Mouse (Mus musculus): ENCODE measurements around the gene Ajuba. TPM values are rescaled to one million over a fixed set of nuclear protein-coding genes. Genes with fewer than 3 reads are reported as not detected.
"Not testable (repeated sequence)": the region's sequence is repeated elsewhere in the genome, so short reads cannot be mapped to it uniquely, and the experiment has no call there.

The Ajuba gene
- 43.0 and 62.5 TPM in 2 replicates for polyA plus RNA-seq (2016; fragmentation: Nextera tagmentation; extraction: Ambion mirVana)

DNA sequence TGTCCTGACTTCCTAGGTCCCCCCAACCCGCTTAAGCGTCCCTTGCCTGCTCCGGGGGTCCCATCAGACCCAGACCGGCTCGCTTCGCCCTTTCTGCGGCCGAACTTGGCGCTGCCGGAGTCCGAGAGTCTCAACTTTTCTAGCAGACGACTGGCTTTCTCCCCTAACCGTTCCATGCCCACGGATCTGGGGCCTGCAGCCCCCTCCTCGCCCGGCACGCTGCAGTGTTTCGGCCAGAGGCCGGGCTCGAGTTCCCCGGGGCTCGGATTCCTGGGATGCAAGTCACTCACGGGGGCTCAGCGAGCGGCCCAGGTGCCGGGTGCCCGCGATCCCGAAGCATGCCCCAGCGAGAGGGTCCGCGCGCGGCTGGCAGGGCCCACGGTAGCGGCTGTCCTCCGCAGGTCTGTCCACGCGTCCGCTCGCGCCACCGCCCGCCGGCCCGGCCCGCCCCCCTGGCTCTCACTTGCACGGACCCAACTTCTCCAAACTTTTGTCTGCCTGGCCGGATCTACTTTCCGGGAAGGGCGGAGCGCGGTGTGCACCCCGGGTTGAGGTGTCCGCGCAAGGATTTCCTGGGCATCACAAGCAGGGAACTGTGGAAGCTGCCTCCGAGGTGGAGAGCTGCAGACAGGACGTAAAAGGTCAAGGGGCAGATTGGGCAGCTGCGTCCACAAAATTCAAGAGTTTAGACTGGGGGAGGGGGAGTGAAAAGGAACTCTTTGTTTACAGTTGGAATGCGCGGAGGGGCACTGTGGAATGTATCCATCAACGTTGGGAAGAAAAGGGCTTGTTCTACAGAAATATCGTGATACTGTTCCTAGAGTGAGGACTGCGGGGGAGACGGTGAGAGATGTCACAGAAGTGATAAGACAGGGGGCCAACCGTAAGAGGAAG is at the start of gene Ajuba:
Ajuba (minus strand) TSS at position 470 of the 894 bp plus-strand sequence.
- Histone ChIP-seq H3K4me3 (peak within 1 kb of the TSS; percentile 93), H3K9me3 (no peaks in the 10 kb centered on the region), H3K27ac (peak within 1 kb of the TSS; percentile 95), H3K36me3 (peaks cover 15% of the 10 kb centered on the region), H3K4me1 (peaks cover 39% of the 10 kb centered on the region), H3K27me3 (ENCODE audit: insufficient read depth, poor library complexity, severe bottlenecking) (no peaks in the 10 kb centered on the region)
- WGBS, result under 1% methylated on average over 66 of the region's 66 CpGs
- peak; percentile 96 for DNase-seq (ENCODE audit: low spot score)

DNA sequence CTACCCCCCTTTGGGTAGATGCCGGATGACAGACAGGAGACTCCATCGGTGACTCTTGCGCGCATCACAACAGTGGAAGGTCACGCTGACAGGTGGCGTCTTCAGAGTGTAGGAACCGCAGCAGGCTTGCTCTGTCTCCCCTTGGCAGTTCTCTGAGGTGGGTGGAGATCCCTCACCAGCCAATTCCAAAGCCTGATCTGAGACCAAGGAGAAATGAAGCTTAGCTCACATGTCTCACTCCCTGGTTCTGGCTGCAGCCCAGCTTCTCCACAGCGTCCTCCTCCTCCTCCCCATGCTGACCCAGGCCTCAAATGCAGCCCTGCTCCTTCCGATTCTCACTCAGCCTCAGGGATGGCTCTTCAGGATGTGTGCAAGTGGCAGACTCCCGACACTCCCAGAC is 47.6 kb upstream of the Ajuba start:
- H3K9me3 ChIP-seq, result no peaks in the 10 kb centered on the region
- H3K36me3 ChIP-seq, result 0 out of 2 replicates have a peak, but pooled peaks cover under 1% of the 10 kb centered on the region
- H3K4me3 ChIP-seq, result no peak overlapping the region
- no peak for DNase-seq (ENCODE audit: low spot score)
- H3K27me3 ChIP-seq (ENCODE audit: insufficient read depth, poor library complexity, severe bottlenecking), result peaks cover 17% of the 10 kb centered on the region; the same call in 1 of the 2 replicates
- WGBS, result 67% methylated on average over 10 of the region's 10 CpGs
- H3K4me1 ChIP-seq, result 0 out of 2 replicates have a peak, but pooled peaks cover 5% of the 10 kb centered on the region
- 0 out of 2 replicates have a peak overlapping the region, but pooled peaks have one; percentile 12 for H3K27ac ChIP-seq

DNA sequence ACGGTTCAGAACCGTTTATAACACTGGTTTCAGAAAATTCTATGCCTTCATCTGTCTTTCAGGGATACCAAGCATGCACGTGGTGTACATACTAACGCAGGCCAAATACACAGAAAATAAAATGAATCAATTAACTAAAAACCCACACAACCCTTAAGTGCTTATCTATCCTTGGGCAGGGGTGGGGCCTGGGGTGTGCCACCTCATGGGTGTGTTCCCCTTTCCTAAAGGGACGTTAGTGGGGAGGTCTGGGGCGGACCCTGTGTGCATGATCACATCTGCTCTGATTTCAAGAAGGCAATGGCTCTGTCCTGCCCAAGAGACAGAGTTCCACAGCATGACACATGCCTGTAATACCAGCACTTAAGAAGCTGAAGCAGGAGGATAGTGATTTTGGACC is 46.0 kb upstream of the Ajuba start:
- Histone ChIP-seq H3K36me3 (no peaks in the 10 kb centered on the region), H3K4me3 (no peak overlapping the region), H3K27me3 (ENCODE audit: insufficient read depth, poor library complexity, severe bottlenecking) (peaks cover 17% of the 10 kb centered on the region; the same call in 1 of the 2 replicates), H3K9me3 (no peaks in the 10 kb centered on the region), H3K27ac (no peak overlapping the region), H3K4me1 (0 out of 2 replicates have a peak, but pooled peaks cover 5% of the 10 kb centered on the region)
- 80% methylated on average over 6 of the region's 6 CpGs for WGBS
- no peak for DNase-seq (ENCODE audit: low spot score)

DNA sequence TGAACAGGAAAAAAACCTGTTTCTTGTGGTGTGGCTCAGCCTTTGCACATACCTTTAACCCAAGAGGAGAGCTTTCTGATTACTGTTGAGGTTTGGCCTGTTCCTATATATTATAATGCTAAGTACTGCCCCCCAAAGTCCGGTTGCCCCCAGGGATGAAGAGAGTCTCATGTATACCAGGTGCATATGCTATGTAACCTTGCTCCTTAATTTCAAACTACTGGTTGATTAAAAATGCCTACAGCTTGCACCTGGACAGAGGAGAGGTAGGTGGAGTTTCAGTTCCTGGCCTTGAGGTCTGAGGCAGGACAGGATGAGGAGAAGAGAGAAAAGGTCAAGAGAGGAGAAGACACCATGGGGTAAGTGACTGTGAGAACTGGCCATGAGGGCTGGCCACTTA is 43.8 kb upstream of the Ajuba start, which contains the start of gene Psmb11:
Psmb11 (plus strand) TSS at position 301 of the 400 bp plus-strand sequence.
- Histone ChIP-seq H3K4me3 (no peak within 1 kb of the TSS), H3K4me1 (peaks cover 14% of the 10 kb centered on the region; the same call in 1 of the 2 replicates), H3K27me3 (ENCODE audit: insufficient read depth, poor library complexity, severe bottlenecking) (peaks cover 16% of the 10 kb centered on the region; the same call in 1 of the 2 replicates), H3K36me3 (peaks cover 5% of the 10 kb centered on the region), H3K9me3 (no peaks in the 10 kb centered on the region), H3K27ac (no peak within 1 kb of the TSS)
- no peak for DNase-seq (ENCODE audit: low spot score)
- 94% methylated on average over 1 of the region's 1 CpGs for WGBS

DNA sequence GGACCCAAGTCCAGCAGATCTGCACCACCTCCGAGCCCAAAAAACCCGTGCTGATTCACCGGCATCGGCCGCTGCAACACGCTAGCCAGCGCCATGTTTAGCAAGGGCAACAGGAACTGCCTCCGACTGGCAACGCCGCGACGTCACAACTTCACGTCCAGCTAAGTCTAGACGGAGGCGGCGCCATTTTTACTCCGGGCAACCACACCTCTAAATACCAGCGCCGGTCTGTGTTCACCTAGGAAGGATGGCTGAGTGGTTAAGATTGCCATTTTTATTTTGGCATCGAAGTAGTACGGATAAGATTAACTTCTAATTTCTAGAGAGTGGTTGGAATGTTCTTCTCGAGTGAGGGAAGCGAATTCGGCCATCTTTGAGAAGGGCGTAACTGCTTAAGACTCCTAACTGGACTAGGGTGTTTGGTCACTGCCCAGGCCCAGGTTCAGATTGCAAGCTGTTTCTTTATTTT is 40.6 kb upstream of the Ajuba start, which contains the start of gene Psmb5:
Psmb5 (minus strand) TSS at position 126 of the 469 bp plus-strand sequence.
- Histone ChIP-seq H3K27me3 (ENCODE audit: insufficient read depth, poor library complexity, severe bottlenecking) (no peaks in the 10 kb centered on the region), H3K27ac (peak within 1 kb of the TSS; percentile 95), H3K9me3 (no peaks in the 10 kb centered on the region), H3K4me1 (peaks cover 11% of the 10 kb centered on the region; the same call in 1 of the 2 replicates), H3K36me3 (peaks cover 33% of the 10 kb centered on the region), H3K4me3 (peak within 1 kb of the TSS; percentile 92)
- WGBS, result under 1% methylated on average over 25 of the region's 25 CpGs
- peak; percentile 96 for DNase-seq (ENCODE audit: low spot score)

DNA sequence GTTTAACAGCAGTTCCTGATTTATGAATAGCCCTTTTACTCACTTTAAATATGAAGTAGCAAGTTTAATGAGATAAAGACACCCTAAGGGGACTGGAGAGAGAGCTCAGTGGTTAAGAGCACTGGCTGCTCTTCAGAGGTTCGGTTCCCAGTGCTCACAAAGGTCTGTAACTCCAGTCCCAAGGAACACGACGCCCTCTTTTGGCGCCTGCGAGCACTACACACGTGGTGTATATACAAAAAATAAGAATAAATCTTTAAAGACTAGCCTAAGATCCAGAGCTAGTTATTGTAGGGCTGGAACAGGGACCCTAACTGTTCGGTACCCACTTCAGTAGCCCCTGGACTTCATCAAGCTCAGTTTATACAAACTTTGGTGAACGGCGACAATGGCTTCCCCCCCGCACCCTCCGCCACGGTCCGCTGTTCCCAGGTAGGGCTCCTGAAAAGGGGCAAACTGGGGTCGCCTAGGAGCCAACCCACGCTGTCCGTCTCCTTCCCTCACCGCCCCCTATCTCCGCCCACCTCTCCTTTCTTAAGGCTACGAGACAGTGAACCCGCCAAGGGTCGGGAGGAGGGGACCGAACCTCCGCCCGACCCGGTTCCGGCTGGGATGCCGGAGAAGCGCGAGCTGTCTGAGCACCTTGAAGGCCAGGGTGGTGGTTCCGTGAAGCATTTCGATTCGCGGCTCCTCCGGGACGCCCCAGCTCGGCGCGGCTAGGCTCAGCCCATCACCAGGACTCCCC is 40.0 kb upstream of the Ajuba start:
- Histone ChIP-seq H3K27me3 (ENCODE audit: insufficient read depth, poor library complexity, severe bottlenecking) (no peaks in the 10 kb centered on the region), H3K27ac (peak overlapping the region; percentile 95), H3K4me1 (peaks cover 11% of the 10 kb centered on the region; the same call in 1 of the 2 replicates), H3K4me3 (peak overlapping the region; percentile 92), H3K36me3 (peaks cover 38% of the 10 kb centered on the region), H3K9me3 (no peaks in the 10 kb centered on the region)
- DNase-seq (ENCODE audit: low spot score), result no peak
- WGBS, result 2% methylated on average over 38 of the region's 38 CpGs

DNA sequence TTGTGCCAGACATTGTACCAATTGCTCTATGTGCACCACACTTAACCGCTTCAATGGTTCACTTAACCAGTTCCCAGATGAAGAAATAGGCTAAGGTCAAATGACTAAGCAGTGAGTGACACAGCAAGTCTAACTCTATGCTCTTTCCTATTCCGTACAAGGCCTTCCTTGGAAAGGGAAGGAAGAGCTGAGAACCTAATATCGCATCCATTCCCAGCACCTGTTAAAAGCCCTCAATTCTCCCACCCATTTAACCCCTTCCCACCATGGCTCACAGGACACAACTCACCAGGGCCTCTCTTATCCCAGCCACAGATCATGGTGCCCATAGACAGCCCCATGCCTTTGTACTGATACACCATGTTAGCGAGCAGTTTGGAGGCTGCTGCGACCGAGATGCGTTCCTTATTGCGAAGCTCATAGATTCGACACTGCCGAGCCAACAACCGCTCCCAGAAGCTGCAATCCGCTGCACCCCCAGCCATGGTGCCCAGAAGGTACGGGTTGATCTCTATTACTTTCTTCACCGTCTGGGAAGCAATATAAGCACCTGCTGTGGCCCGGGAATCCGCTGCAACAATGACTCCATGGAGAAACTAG is 39.0 kb upstream of the Ajuba start:
- peaks cover 44% of the 10 kb centered on the region for H3K36me3 ChIP-seq
- no peak overlapping the region for H3K4me3 ChIP-seq
- 91% methylated on average over 16 of the region's 16 CpGs for WGBS
- no peaks in the 10 kb centered on the region for H3K9me3 ChIP-seq
- no peaks in the 10 kb centered on the region for H3K27me3 ChIP-seq (ENCODE audit: insufficient read depth, poor library complexity, severe bottlenecking)
- H3K27ac ChIP-seq, result no peak overlapping the region
- DNase-seq (ENCODE audit: low spot score), result no peak
- H3K4me1 ChIP-seq, result peaks cover 11% of the 10 kb centered on the region; the same call in 1 of the 2 replicates

DNA sequence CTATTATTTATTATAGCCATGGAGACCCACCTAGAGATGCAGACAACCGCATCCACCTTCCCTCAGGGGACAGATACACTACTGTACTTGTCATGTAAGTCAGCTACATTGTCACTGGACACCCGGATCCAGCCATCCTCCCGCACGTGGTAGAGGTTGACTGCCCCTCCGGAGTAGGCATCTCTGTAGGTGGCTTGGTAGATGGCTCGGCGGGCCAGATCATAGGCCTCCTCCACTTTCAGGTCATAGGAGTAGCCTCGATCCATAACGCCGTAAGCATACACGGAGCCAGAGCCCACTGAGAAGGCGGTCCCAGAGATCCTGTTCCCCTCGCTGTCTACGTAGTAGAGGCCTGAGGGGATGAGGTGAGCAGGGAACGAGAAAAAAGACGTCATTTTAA is 36.8 kb upstream of the Ajuba start:
- H3K27me3 ChIP-seq (ENCODE audit: insufficient read depth, poor library complexity, severe bottlenecking); DNase-seq (ENCODE audit: low spot score); H3K9me3 ChIP-seq; H3K27ac ChIP-seq; H3K4me3 ChIP-seq: not testable (repeated sequence)
- H3K4me1 ChIP-seq, result peaks cover 11% of the 10 kb centered on the region; the same call in 1 of the 2 replicates
- 92% methylated on average over 15 of the region's 16 CpGs for WGBS
- H3K36me3 ChIP-seq, result peaks cover 48% of the 10 kb centered on the region

DNA sequence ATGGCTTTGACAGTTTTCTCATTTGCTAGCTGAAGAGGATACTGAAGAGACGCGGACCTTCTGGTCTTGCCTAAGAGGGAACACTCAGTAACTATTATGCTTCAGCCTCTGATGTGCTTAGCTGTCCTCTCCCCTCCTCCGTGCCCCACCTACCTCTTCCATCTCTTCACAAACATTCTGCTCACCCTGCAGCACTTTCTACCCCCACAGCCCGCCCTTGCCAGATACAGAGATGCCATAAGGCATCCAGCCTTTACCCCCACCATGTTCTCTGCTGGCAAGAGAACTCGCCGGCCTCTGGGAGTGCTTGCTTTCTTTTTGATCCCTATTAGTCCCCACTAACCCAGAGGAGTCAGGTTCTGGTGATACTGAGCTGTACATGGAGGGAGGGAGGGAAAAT is 33.3 kb upstream of the Ajuba start:
- Histone ChIP-seq H3K27me3 (ENCODE audit: insufficient read depth, poor library complexity, severe bottlenecking) (no peaks in the 10 kb centered on the region), H3K9me3 (no peaks in the 10 kb centered on the region), H3K4me1 (peaks cover 6% of the 10 kb centered on the region), H3K4me3 (no peak overlapping the region), H3K36me3 (peaks cover 39% of the 10 kb centered on the region), H3K27ac (no peak overlapping the region)
- DNase-seq (ENCODE audit: low spot score), result no peak
- 75% methylated on average over 6 of the region's 6 CpGs for WGBS

DNA sequence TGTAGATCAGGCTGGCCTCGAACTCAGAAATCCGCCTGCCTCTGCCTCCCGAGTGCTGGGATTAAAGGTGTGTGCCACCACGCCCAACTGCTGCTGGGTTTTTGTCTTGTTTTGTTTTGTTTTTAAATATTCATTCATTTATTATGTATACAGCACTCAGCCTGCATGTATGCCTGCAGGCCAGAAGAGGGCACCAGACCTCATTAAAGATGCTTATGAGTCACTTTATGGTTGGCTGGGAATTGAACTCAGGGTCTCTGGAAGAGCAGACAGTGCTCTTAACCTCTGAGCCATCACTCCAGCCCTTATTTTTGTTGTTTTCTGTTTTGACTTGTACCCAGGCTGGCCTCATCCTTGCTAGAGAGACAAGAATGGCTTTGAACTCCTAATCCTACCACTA is 32.6 kb upstream of the Ajuba start:
- DNase-seq (ENCODE audit: low spot score), result no peak
- no peaks in the 10 kb centered on the region for H3K27me3 ChIP-seq (ENCODE audit: insufficient read depth, poor library complexity, severe bottlenecking)
- WGBS, result 71% methylated on average over 4 of the region's 4 CpGs

DNA sequence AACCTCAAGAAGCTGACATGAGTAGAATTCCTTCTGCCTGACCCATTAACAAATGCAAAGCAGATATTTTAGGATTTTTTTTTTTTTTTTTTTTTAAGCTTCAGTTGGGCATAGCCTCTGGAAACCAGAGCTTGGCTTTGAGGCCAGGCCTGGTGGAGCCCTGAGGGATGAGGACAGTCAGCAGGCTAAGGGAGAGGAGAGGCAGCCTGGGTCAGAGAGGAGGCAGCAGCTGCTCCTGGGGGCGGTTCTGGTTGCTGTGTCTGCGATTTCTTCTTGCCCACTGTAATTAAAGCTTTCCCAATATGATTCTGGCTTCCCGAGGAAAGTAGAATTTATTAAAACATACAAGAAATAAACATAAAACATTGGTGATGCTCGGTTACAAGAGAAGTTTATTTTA is 31.9 kb upstream of the Ajuba start:
- no peak overlapping the region for H3K4me3 ChIP-seq
- no peaks in the 10 kb centered on the region for H3K9me3 ChIP-seq
- H3K4me1 ChIP-seq, result peaks cover 9% of the 10 kb centered on the region
- H3K27me3 ChIP-seq (ENCODE audit: insufficient read depth, poor library complexity, severe bottlenecking), result no peaks in the 10 kb centered on the region
- 82% methylated on average over 4 of the region's 4 CpGs for WGBS
- peaks cover 25% of the 10 kb centered on the region for H3K36me3 ChIP-seq
- H3K27ac ChIP-seq, result no peak overlapping the region
- no peak for DNase-seq (ENCODE audit: low spot score)

More for the DNA sequence above, 32.6 kb upstream of the Ajuba start:
- Histone ChIP-seq H3K9me3 (no peaks in the 10 kb centered on the region), H3K4me1 (peaks cover 9% of the 10 kb centered on the region), H3K27ac (no peak overlapping the region), H3K4me3 (no peak overlapping the region), H3K36me3 (peaks cover 32% of the 10 kb centered on the region)

DNA sequence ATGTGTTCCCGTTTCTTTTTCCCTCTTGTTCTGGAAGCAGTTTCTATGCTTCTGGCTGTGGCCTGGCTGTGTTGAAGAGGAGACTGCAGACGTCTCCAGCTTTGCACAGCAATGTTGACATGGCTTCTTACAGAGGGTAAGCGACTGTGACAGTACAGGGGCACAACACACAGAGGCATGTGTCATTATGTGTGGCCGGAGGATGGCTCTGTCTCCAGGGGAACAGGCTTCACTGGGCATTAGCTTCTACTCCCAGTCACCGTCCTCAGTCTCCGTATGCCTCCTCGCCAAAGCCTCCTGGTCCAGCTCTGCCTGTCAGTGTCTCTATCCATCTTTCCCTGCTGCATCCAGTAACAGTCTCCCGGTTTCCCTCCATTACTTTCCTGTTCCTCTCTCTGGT is 29.9 kb upstream of the Ajuba start:
- Histone ChIP-seq H3K27me3 (ENCODE audit: insufficient read depth, poor library complexity, severe bottlenecking) (no peaks in the 10 kb centered on the region), H3K36me3 (peaks cover 10% of the 10 kb centered on the region), H3K9me3 (no peaks in the 10 kb centered on the region), H3K4me3 (no peak overlapping the region), H3K4me1 (peaks cover 18% of the 10 kb centered on the region), H3K27ac (no peak overlapping the region)
- no peak for DNase-seq (ENCODE audit: low spot score)
- WGBS, result 62% methylated on average over 8 of the region's 8 CpGs

Data from heart, embryonic 10.5 days (tissue).